Mouse (Mus musculus) myocyte (in vitro differentiated cells): Measurements from ENCODE around the gene Ube2o.

Source experiments
- E2F4 ChIP-seq: IDR thresholded peaks from one replicate; pipeline ENCODE4 v1.6.1; 2011; ENCODE audit warnings: mild to moderate bottlenecking, control low read depth, moderate library complexity; ENCODE audit not compliant: insufficient read depth
- MAX ChIP-seq: IDR thresholded peaks from one replicate; pipeline ENCODE4 v1.6.1; 2011; ENCODE audit warnings: low read depth, mild to moderate bottlenecking, control low read depth
- MYOD1 ChIP-seq, 3 experiments: IDR thresholded peaks; one replicate each; pipeline ENCODE4 v1.6.1; 2011; ENCODE audit warnings: control low read depth in 2 of 3, low read depth in 2 of 3, mild to moderate bottlenecking in 2 of 3, moderate library complexity in 1 of 3; ENCODE audit not compliant: insufficient read length in 2 of 3, control insufficient read depth in 1 of 3
- MYOG ChIP-seq, 3 experiments: IDR thresholded peaks; one replicate each; pipeline ENCODE4 v1.6.1; 2011; ENCODE audit warnings: control low read depth in 2 of 3, low read depth in 2 of 3, mild to moderate bottlenecking in 2 of 3; ENCODE audit not compliant: insufficient read length in 2 of 3, control insufficient read depth in 1 of 3, insufficient read depth in 1 of 3
- POLR2A ChIP-seq: IDR thresholded peaks from one replicate; pipeline ENCODE4 v1.6.1; 2011; ENCODE audit warnings: low read depth, mild to moderate bottlenecking, control low read depth, moderate library complexity; ENCODE audit not compliant: insufficient read length
- POLR2AphosphoS2 ChIP-seq: IDR thresholded peaks from one replicate; pipeline ENCODE4 v1.6.1; 2011; ENCODE audit warnings: low read depth, control low read depth; ENCODE audit not compliant: insufficient read length
- SRF ChIP-seq: IDR thresholded peaks from one replicate; pipeline ENCODE4 v1.6.1; 2011; ENCODE audit warnings: low read depth; ENCODE audit not compliant: control insufficient read depth, insufficient read length
- TCF12 ChIP-seq: IDR thresholded peaks from one replicate; pipeline ENCODE4 v1.6.1; 2011; ENCODE audit warnings: mild to moderate bottlenecking, control low read depth; ENCODE audit not compliant: poor library complexity, insufficient read depth, severe bottlenecking
- USF1 ChIP-seq: IDR thresholded peaks from one replicate; pipeline ENCODE4 v1.6.1; 2011; ENCODE audit warnings: low read depth, mild to moderate bottlenecking, control low read depth, moderate library complexity

DNA sequence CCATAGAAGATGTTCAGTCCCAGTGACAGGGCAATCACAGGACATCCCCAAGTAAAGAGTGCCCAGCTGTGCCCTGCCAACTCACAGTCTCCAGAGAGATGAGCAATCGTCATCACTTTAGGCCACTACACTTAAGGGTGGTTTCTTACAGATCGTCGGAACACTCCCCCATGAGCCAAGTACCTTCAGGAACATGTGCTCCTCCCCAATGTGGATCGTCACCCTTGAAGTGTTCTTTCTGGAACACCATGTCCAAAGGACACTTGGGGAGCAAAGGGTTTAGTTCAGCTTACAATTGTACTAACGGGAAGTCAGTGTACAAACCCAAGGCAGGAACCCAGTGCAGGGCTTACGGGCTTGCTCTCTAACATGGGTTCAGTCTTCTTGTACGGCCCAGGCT lies 69.1 kb downstream of the Ube2o start:
- TF ChIP-seq POLR2A, result no peak
- no peak for TF ChIP-seq POLR2AphosphoS2
- no peak for TF ChIP-seq MYOG (IDR thresholded peaks at IDR 0.05; ENCODE audit: control insufficient read depth in 1 of 3, insufficient read depth in 1 of 3, insufficient read length in 2 of 3, low read depth in 2 of 3)
- no peak for TF ChIP-seq USF1
- no peak for TF ChIP-seq MAX
- TF ChIP-seq MYOD1 (IDR thresholded peaks at IDR 0.05; ENCODE audit: control insufficient read depth in 1 of 3, insufficient read length in 2 of 3, low read depth in 2 of 3), result no peak
- no peak for TF ChIP-seq TCF12
- no peak for TF ChIP-seq SRF
- no peak for TF ChIP-seq E2F4
